Mouse (Mus musculus): Measurements from ENCODE around the gene Alg5.
"Not testable (repeated sequence)": the region's sequence is repeated elsewhere in the genome, so short reads cannot be mapped to it uniquely, and the experiment has no call there.

The Alg5 gene

DNA sequence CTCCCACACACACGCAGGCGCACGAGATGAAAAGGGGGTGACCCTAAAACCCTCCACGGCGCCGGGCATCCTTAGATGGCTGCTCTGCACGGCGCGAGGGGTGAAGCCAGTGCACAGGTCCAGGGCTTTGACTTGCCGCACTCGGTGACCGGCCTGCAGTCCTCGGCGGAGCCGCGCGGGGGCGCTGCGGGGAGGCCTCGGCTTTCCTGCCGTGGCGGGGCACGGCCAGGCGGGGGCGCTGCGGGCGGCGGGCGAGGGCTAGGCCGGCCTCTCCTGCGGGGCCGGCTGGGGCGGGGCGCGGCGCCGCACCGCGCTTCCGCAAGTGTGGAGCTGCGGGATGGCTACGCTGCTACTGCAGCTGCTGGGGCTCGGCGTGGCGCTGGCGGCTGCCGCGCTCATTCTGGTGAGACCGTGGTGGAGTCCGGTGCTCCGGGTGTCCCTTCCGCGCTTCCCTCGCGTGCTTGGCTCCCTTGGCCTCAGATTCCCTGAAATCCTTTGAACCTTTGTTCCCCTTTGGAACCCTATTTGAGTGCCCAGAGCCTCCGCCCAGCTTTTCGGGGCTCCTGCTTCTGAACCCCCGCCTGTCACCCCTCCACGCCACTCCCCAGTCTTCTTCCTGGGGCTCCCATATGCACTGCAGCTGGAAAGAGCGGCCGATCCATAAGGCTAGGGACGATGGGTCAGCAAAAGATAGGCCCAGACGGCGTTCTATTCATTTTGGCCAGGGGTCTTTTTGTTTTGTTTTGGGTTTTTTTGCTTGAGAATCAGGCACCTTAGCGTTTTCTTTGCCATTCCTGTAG is at the start of gene Alg5, which contains the start of gene Exosc8:
Gene Alg5 (plus strand): TSS at position 293 of the 800 bp plus-strand sequence.
Gene Exosc8 (minus strand): TSS at position 147 of the 800 bp plus-strand sequence.
- peak; percentile 86 to 96 for DNase-seq (ENCODE audit: low spot score in 2 of 2)

DNA sequence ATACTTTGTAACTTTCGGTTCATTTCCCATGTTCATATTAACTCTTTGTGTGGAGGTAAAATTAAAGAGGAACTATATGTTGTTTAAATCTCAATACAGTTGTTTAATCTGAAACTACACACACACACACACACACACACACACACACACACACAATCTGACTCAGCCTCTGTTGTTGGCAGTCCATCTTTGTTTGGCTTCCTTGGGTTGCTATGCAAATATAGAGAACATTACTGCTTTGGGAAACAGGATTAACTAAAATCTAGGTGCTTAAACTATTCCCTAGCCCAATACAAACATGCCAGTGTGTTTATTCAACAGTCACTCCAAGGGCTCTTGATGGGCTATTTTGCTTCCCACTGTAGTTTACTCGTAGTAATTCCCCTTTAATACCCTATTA is 48.1 kb upstream of the Alg5 start:
- DNase-seq (ENCODE audit: low spot score in 2 of 2), result peak in 1 of 2 experiments; percentile 29

DNA sequence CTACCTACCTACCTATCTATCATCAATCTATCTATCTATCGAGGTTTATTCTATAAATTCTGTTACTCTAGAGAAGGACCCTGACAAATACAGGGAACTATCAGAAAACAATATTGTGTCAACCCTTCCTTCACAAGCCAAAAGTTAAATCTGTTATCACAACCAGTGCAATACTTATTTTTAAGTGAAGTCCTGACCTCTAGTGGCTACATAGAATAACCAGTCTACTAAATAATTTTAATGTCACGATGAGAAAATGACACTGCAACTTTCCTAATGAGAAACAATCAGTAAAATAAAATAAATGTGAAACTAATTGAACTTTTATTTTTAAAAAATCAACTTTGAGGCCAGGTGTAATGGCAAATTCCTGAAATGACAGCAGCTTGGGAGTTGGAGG is 46.2 kb upstream of the Alg5 start:
- no peak for DNase-seq (ENCODE audit: low spot score in 2 of 2)

DNA sequence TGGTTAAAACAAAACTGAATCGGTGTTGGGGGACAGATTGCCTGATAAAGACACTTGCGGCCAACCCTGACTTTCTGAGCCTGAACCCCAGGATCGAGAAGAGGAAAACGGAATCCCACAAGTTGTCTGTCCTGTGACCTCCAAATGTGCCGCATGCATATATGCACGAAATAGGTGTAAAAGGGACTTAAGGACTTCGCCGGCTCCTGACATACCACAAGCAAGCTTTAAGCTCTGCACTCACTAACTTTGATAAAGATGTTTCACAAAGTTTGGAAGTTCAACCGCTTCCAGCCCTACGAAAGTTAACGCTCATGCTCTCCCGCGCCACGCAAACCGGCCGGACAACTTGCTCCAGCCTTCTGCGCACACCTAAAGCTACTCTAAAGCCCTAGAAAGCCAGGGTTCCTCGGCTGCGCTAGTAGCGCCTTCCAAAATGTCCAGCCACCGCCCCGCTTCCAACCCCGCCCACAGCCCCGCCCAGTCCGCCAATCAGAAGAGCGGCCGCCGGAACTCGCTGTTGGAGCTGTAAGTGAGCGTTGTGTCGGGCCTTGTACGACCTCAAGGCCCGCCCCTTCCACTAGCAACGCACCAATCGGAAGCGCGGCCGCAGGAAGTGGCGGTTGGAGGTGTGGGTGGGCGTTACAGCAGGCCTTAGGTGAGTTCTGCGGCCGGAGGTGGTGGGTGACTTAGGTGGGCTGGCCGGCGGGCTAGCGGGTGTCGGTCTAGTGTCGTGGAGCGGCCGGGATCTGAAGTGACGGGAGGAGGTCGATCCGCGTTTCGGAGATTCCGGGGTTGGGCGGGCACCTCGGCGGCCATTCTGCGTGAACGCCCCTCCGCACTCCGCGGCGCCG is 42.9 kb upstream of the Alg5 start, which contains the start of gene Supt20:
Gene Supt20 (plus strand): TSS at position 606 of the 854 bp plus-strand sequence.
- peak; percentile 86 to 88 for DNase-seq (ENCODE audit: low spot score in 2 of 2)

DNA sequence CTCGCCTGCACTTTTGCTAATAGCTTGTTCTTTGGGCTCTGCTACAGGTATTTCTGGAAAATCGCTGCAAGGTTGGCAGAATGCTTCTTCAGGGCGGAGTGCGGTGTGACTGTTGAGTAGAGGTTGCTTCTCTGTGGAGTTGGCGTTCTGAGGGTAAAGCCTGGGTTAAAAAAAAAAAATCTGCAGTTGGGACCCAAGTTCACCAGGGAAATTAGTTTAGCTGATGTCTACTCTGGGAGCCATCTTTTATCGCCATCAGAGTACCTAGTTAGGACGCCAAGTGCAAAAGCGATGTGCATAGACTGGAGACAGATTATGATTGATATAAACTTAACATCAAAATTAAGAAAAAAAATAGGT is 42.3 kb upstream of the Alg5 start:
- DNase-seq (ENCODE audit: low spot score in 2 of 2), result no peak

DNA sequence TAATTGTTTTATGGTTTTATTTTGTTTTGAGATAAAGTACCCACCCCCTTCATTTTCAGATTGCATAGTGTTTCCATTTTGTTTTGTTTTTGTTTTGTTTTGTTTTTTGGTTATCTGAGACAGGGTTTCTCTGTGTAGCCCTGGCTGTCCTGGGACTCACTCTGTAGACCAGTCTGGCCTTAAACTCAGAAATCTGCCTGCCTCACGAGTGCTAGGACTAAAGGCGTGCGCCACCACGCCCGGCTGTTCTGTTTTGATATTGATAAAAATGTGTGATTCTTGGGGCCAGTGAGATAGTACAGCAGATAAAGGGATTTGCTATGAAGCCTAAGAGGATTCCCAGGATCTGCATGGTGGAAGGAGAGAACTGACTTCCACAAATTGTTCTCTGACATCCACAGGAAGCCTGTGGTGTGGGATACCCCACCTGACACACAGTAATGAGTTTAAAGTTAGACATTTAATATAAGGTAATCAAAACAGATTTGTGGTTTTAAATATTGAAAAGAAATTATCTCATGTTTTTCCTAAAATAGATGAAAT is 35.5 kb upstream of the Alg5 start:
- no peak for DNase-seq (ENCODE audit: low spot score in 2 of 2)

DNA sequence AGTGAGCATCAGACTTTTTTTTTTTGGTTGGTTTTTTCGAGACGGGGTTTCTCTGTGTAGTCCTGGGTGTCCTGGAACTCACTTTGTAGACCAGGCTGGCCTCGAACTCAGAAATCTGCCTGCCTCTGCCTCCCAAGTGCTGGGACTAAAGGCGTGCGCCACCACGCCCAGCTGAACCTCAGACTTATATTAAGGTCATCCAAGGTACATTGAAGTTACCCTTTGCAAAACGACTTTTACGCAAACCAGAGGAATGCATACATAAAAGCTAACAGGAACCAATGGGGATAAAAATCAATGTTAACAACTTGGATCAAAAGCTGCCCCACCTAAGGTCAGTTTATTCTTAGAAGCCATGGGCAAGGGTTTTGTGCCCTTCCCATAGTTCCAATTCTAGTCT is 31.2 kb upstream of the Alg5 start:
- DNase-seq (ENCODE audit: low spot score in 2 of 2), result not testable (repeated sequence)

DNA sequence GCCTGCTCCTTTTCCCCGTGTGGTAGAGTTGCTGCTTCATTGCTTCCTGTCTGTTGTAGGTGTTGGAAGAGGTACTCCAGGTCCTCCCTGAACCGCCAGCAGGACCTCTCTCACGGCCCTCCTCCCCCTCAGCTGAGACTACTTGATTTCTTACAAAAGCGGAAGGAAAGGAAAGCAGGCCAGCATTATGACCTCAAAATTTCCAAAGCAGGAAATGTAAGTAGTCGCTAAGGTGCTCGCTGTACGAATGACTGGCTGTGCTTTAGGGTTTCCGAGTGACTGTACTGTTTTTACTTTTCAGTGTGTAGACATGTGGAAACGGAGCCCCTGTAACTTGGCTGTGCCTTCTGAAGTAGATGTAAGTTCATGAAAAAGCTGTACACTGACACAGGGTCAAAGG is 26.4 kb upstream of the Alg5 start:
- no peak for DNase-seq (ENCODE audit: low spot score in 2 of 2)

DNA sequence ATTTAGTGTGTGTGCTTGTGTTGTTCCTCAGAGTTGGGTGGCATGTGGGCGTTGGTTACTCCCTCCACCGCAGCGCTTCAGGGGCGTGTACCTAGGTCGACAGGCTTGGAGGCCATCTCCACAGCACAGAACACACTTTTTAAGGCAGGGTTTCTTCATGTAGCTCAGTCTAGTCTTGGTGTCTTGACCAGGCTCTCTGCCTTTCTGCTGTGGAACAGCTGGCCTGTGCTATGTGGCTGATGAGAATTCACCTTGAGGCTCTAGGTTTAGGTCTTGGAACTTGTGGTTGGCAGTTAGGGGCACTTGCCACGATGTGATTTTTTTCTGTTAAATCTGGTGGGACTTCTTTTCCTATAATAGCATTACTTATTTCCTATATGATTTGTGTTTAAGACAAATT is 21.1 kb upstream of the Alg5 start, which contains the start of gene Gm21958:
Gene Gm21958 (minus strand): TSS at position 101 of the 400 bp plus-strand sequence.
- no peak for DNase-seq (ENCODE audit: low spot score in 2 of 2)

DNA sequence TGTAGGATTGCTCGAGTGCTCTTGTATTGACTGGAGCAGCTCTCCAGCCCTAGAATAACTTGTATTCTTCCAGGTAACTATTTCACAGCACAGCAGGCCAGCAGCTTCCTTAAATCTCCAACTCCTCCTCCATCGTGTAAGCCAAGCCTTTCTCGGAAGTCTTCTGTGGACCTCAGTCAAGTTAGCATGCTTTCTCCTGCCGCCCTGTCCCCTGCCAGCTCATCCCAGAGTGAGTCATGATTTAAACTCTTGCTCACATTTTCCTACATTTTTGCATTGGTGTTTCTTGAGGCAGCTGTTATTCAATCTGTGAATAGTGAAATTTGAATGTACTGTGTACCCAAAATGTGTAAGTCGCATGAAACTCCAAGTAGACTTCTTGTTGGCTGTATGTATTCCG is 19.9 kb upstream of the Alg5 start:
- no peak for DNase-seq (ENCODE audit: low spot score in 2 of 2)

DNA sequence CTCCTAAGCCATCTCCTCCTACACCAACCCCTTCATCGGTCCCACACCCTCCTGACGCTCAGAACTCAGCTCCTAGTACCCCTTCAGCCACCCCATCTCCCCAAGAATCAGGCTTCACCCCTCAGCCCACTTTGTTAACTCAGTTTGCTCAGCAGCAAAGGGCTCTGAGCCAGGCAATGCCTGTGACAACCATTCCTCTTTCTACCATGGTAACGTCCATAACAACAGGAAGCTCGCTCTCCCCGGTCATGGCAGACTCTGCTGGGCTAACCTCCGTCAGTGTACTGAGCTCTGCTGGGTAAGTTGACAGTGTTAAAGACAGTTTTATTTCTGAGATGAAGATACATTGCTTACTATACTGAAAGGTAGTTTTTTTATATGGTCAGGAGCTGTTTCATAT is 18.0 kb upstream of the Alg5 start:
- no peak for DNase-seq (ENCODE audit: low spot score in 2 of 2)

DNA sequence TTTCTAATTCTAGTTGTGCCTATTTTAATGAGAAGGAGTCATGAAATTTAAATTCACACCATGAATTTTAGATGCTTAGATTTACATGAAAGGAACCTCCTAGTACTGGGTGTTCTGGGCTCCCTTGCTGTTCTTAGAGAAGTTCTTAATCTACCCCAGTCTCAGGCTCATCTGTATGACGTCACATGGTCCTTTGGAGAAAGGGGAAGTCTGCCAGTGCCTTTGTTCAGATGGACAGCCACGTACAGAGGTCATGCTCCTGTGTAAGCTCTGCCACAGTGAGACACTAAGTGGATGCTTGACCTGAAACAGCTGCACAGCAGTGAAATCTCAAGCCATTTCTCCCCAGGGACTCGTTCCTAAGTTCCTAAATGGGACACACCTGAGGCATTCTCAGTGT is 16.4 kb upstream of the Alg5 start:
- no peak for DNase-seq (ENCODE audit: low spot score in 2 of 2)

DNA sequence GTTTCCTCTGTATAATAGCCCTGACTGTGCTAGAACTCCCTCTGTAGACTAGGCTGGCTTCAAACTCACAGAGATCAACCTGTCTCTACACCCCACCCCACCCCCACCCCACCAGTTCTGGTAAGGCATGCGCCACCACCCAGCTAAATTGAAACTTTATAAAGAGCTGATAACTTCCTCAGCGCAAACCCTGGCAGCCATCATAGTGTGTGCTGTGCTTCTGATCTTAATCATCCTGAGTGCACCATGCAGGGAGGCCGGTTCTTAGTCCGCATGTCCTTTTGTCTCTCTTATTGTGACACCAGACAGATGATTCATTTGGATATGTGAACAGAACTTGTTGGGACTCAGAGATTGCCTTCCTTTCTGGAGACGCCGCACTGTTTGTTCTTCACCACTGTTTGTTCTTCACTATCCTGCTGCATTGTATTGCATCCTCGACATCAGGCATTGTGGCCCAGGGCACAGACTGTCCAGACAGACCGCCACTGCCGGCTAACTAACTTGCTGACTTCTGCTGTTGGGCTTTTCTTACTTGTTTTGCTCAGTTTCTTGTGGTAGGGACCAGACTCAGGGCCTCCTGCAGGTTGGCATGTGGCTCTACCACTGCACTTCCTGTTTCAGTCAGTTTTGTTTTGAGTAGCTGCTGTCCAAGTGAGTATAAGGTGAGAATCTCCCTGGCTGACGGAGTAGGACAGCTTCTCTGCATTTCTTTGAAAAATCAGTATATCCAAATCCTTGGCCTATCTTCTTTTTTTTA is 11.4 kb upstream of the Alg5 start:
- peak in 1 of 2 experiments; percentile 8 for DNase-seq (ENCODE audit: low spot score in 2 of 2)

DNA sequence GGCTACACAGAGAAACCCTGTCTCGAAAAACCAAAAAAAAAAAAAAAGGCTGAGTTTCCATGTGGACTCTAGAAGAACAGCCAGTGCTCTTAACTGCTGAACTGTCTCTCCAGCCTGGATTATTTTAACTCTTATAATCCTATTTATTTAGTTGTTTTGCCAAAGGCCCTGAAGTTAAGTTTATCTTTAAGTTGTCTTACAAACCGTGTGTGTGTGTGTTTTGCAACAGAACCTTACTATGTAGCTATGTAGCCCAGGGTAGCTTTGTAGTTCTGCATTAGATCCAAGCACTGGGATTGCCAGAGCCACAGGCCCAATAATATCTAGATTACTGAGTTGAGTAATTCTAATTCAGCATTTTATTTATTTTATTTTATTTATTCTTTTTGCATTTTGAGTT is 10.0 kb upstream of the Alg5 start:
- DNase-seq (ENCODE audit: low spot score in 2 of 2), result no peak

DNA sequence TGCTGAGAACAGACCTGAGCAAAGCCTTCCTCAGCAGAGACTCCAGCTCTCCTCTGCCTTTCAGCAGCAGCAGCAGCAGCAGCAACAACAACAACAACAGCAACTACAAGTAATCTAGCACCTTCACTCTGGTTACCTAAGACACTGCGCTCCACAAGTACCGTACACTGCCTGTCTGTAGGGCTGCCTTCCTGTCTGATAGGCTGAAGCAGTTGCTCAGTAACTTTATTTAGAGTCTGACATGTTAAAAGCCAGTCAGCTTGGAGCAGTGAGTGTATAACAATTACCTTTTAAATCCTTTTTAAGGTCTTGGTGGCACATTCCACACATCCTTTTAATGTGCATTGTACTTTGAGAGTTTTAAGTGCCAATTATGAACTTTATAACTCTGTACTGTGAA is 7.8 kb upstream of the Alg5 start:
- DNase-seq (ENCODE audit: low spot score in 2 of 2), result no peak

DNA sequence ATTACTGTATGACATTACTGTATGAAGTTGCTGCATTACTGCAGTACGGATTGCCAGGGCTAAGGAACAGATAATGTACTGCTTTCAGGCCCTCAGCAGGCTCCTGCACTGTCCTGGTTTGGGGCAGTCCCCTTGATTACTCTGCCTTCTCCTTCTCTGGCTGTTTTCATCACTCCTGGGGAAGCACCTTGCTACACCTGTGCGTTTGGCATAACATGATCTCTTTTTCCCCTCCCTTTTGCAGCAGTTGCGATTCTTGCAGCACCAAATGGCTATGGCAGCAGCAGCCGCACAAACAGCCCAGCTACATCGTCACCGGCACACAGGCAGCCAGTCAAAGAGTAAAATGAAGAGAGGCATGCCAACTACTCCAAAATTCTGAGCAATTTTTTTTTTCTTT is 7.2 kb upstream of the Alg5 start:
- no peak for DNase-seq (ENCODE audit: low spot score in 2 of 2)

DNA sequence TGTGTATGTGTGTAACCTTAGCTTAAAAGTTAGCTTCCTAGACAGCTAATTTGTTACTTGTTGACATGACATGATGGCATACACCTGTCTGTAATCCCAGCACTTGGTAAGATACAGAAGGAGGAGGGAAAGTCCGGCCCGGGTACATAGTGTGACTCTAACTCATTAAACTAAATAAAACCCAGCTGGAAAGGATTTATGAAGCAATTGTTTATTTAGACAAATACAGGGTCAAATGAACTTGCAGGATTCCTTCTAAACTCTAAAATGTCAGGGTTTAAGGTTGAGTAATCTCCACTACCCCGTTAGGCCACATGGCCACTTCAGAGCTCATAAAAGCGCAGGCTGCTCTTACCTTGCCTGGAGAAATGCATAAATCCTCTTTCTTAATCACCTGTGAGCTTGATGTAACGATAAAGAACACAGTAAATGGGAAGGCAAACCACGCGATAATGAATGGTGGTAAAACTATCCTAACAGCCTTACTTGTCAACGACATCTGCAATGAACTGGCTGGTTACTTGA is 3.7 kb upstream of the Alg5 start:
- no peak for DNase-seq (ENCODE audit: low spot score in 2 of 2)

DNA sequence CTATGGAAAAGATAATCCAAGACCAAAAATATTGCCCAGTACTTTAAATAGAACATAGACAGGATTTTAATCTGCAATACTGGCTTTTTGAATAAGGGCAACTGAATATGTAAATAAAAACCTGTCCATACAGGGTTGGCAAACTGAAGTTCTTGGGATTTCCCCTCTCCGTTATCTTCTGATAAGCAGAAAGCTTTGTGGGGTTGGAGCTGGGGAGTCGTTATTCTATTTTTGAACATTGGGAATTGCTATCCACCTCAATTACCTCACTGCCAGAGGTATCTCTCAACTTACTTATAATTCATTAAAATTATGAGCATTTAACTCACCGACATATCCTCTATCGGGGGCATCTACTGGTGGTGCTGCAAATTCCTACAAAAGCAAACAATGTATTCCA is 3.0 kb upstream of the Alg5 start:
- no peak for DNase-seq (ENCODE audit: low spot score in 2 of 2)

DNA sequence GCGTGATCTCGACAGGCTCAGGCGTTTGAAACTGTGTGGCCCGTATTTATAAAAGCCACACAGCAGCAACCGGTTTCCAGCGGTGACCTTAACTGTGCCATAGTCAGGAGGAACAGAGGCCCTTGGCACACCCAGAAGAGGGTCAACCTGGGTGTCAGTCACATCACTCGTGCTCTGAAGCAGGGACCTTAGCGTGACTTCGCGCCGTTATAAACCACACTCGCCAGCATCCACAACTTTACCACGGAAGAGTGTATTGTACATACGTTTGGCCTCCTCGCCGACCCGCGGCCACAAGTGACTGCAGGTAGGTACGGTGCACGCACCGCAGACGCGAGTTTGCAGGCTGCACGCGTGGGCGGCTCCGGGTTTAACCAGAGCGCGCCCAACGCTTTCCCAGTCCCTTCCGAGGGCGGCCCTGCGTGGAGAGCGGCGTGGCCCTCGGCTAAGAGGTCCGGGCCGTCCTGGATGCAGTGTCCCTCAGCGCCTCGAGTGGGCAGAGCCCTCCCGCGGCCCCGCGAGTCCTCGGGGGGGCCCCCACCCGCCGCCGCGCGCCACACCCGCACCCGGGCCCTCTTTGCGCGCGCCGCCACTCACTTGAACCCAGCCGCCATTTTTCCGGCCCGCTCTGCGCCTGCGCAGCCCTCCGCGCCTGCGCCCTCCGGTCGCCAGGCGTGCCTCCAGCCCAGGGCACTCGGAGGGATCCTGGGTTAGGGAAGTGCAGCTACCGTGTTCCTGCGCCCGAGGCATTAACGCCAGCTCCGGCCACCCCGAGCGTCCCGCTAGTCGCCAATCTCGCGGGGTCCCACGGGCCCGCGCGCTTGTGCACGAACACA is 710 bp upstream of the Alg5 start:
- DNase-seq (ENCODE audit: low spot score in 2 of 2), result peak; percentile 79

DNA sequence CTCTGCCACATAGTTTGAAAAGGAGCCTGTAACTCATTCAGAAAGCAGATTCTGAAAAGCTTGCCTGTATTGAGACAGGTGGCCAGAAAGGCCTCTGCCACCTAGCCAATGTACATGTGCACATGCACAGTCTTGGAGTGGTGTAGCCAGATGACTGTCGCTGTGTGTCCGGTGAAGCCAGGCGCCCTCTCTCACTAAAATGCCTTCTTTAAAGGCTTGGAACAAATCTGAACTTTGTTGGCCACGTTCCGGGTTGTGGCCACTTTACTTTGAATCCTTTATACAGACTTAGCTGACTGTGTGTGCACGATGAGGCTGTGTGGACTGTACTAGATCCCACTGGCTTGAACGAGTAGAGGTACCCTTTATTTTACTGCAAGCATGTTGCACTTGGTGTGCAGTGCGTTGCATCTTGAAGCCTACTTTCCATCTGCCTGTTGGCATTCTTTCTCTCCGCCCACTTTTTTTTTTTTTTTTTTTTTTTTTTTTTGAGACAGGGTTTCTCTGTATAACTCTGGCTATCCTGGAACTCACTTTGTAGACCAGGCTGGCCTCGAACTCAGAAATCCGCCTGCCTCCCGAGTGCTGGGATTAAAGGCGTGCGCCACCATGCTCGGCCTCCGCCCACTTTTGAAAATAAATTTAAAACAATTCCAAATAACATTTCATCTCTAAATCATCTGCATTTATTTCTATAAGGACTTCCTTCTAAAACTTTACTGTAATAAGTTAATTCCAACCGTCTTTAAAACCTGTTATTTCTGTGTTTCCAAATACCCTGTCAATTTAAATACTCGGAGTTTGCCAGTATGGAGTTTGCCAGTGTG is 975 bp downstream of the Alg5 start:
- peak in 1 of 2 experiments; percentile 10 for DNase-seq (ENCODE audit: low spot score in 2 of 2)
